Mouse (Mus musculus) 416B (cell line): ENCODE results near the gene Stk38l.
"Not testable (repeated sequence)": the region's sequence is repeated elsewhere in the genome, so short reads cannot be mapped to it uniquely, and the experiment has no call there.

Experiments
- DNase-seq: peaks from one replicate; pipeline ENCODE4 v3.0.0; 2011; ENCODE audit warnings: low read depth

The Stk38l gene

GRCm38 (mm10) chr6:146770005-146770745 lies 45.4 kb downstream of the Stk38l start:
- peak; percentile 64 for DNase-seq

GRCm38 (mm10) chr6:146770808-146771207 lies 46.0 kb downstream of the Stk38l start:
- DNase-seq: no peak

GRCm38 (mm10) chr6:146775864-146776263 lies 51.1 kb downstream of the Stk38l start:
- DNase-seq: not testable (repeated sequence)

GRCm38 (mm10) chr6:146776610-146777389 lies 52.0 kb downstream of the Stk38l start:
- peak; percentile 97 for DNase-seq

- no peak for DNase-seq
Measured at GRCm38 (mm10) chr6:146778055-146778454, 53.3 kb downstream of the Stk38l start.

- DNase-seq: no peak
Measured at GRCm38 (mm10) chr6:146781566-146781965, 56.8 kb downstream of the Stk38l start.

GRCm38 (mm10) chr6:146793527-146793926 lies 68.7 kb downstream of the Stk38l start:
- DNase-seq: peak; percentile 64

GRCm38 (mm10) chr6:146795166-146795923 lies 70.5 kb downstream of the Stk38l start:
- DNase-seq: no peak

GRCm38 (mm10) chr6:146795924-146796545 lies 71.2 kb downstream of the Stk38l start, which contains the start of gene Arntl2:
Gene Arntl2, plus strand, starts transcription at chr6:146796055.
- no peak for DNase-seq

GRCm38 (mm10) chr6:146797446-146797845 lies 72.7 kb downstream of the Stk38l start:
- DNase-seq: no peak

GRCm38 (mm10) chr6:146809991-146810390 lies 85.2 kb downstream of the Stk38l start:
- no peak for DNase-seq

GRCm38 (mm10) chr6:146813007-146813406 lies 88.2 kb downstream of the Stk38l start:
- no peak for DNase-seq

- DNase-seq: no peak
Measured at GRCm38 (mm10) chr6:146820177-146820965, 95.6 kb downstream of the Stk38l start.

- no peak for DNase-seq
Measured at GRCm38 (mm10) chr6:146821958-146822357, 97.2 kb downstream of the Stk38l start.

- peak; percentile 65 for DNase-seq
Measured at GRCm38 (mm10) chr6:146824727-146825486, 100.1 kb downstream of the Stk38l start.

GRCm38 (mm10) chr6:146825487-146825773 lies 100.6 kb downstream of the Stk38l start:
- no peak for DNase-seq
